Mouse (Mus musculus) kidney, adult 2 months (tissue): ENCODE measurements around the gene Rnf8.

Experiments
- CTCF ChIP-seq: fragments of 200-500 bp; conservative IDR thresholded peaks from 2 replicates; pipeline ENCODE4 v1.5.1; 2011; ENCODE audit warnings: low read depth, mild to moderate bottlenecking, control low read depth, low read length, moderate library complexity, mixed read lengths; ENCODE audit not compliant: insufficient read depth, insufficient read length
- POLR2A ChIP-seq: fragments of 200-500 bp; IDR thresholded peaks from one replicate; pipeline ENCODE4 v1.6.1; 2011; ENCODE audit warnings: low read depth, low read length, control low read depth

- TF ChIP-seq CTCF: no peak
- no peak for TF ChIP-seq POLR2A
Measured at GRCm38 (mm10) chr17:29615024-29615551, 498 bp downstream of the Rnf8 start.
